In the genomic region with DNA sequence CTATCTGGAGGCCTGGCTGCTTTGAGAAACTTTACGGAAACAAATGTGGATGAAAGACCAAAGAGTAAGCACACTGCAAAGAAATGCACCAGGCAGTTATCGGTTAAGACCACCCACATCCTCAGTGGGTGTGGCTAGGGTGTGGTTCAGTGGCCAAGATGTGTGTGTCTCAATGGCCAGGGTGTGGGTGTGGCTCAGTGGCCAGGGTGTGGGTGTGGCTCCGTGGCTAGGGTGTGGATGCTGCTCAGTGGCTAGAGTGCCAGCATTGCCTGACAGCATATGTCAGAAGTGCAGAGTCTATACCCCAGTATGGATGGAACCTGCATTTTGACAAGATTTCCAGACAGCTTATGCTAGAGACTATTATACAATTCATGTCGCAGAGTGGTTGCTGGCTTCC, we compare ENCODE assay signal across 24 mouse cellular contexts. TPM values are rescaled to one million over a fixed set of nuclear protein-coding genes. Genes with fewer than 3 reads are reported as not detected.
DNase-seq lines count a peak whose midpoint lies in the region; ATAC-seq and TF ChIP-seq lines count a peak whose summit lies in the region.
"Had no signal": no experiment of that assay in that cellular context is flagged by ENCODE, and none has a peak within 500 bp of the region (broad histone marks: within the 10 kb centered on the region; RNA-seq: fewer than 3 reads in every experiment).

No protein-coding gene starts in this region.

- no peak overlapping the region for H3K9ac ChIP-seq in liver, embryonic 13.5 days
- H3K9ac ChIP-seq: forebrain, embryonic 12.5 days; heart, embryonic 15.5 days had no signal

- no peak for TF ChIP-seq CTCF in E14TG2a.4 (conservative IDR thresholded peaks at IDR 0.05; ENCODE audit: low read length)

- 55% methylated on average over 4 of the region's 4 CpGs for WGBS in liver, embryonic 13.5 days (ENCODE audit: insufficient replicate concordance)

- 0 out of 2 replicates have a peak overlapping the region, but pooled peaks have one; percentile 0 for H3K4me3 ChIP-seq in E14TG2a.4 (replicated peaks; ENCODE audit: low read length)
- no peak overlapping the region for H3K4me3 ChIP-seq in liver, embryonic 13.5 days (replicated peaks)
- H3K4me3 ChIP-seq: forebrain, embryonic 12.5 days; heart, embryonic 15.5 days; layer of hippocampus, adult 2 months had no signal

- no peak overlapping the region for H3K27ac ChIP-seq in liver, embryonic 13.5 days
- H3K27ac ChIP-seq: forebrain, embryonic 12.5 days; heart, embryonic 15.5 days; kidney, postnatal 0 days; layer of hippocampus, adult 2 months had no signal

- peaks cover 5% of the 10 kb centered on the region; the same call in 1 of the 2 replicates for H3K27me3 ChIP-seq in E14TG2a.4 (ENCODE audit: insufficient read depth, low read length)
- H3K27me3 ChIP-seq in liver, embryonic 13.5 days, result no peaks in the 10 kb centered on the region
- H3K27me3 ChIP-seq: heart, embryonic 15.5 days had no signal

- no peak overlapping the region for H3K4me2 ChIP-seq in liver, embryonic 13.5 days
- H3K4me2 ChIP-seq: forebrain, embryonic 12.5 days; heart, embryonic 15.5 days had no signal

- no peaks in the 10 kb centered on the region for H3K9me3 ChIP-seq in E14TG2a.4 (ENCODE audit: low read length)
- 0 out of 2 replicates have a peak, but pooled peaks cover 6% of the 10 kb centered on the region for H3K9me3 ChIP-seq in liver, embryonic 13.5 days (replicated peaks)
- H3K9me3 ChIP-seq: forebrain, embryonic 12.5 days; heart, embryonic 15.5 days had no signal

- intact Hi-C loops in left cerebral cortex, postnatal 36 days (cut with DNase I), result no loop called here

- H3K36me3 ChIP-seq in E14TG2a.4 (ENCODE audit: insufficient read depth, low read length), result no peaks in the 10 kb centered on the region
- H3K36me3 ChIP-seq in liver, embryonic 13.5 days, result no peaks in the 10 kb centered on the region
- H3K36me3 ChIP-seq: forebrain, embryonic 12.5 days; heart, embryonic 15.5 days had no signal

- 0 out of 2 replicates have a peak, but pooled peaks have one; percentile 29 for ATAC-seq in liver, embryonic 13.5 days (ENCODE audit: low read depth)
- ATAC-seq: hindbrain, embryonic 16.5 days; intestine, postnatal 0 days had no signal

- H3K4me1 ChIP-seq in E14TG2a.4 (replicated peaks; ENCODE audit: low read depth, low read length), result peaks cover 36% of the 10 kb centered on the region
- peaks cover 13% of the 10 kb centered on the region for H3K4me1 ChIP-seq in liver, embryonic 13.5 days (replicated peaks)
- H3K4me1 ChIP-seq: heart, embryonic 15.5 days had no signal

- peak; percentile 80 for DNase-seq in ES-CJ7 (ENCODE audit: low read depth, low spot score)
- DNase-seq in c-Kit-positive CD71-positive TER-119-positive erythroid progenitor cells, embryonic 14.5 days (ENCODE audit: low spot score), result peak; percentile 22
- peak; percentile 13 for DNase-seq in liver, embryonic 13.5 days
- DNase-seq in left cerebral cortex, postnatal 36 days (ENCODE audit: low spot score in 2 of 2), result no peak
- DNase-seq in right cerebral cortex, adult 2 months (ENCODE audit: low spot score in 2 of 2), result no peak
- no peak for DNase-seq in lung, postnatal 25 days (ENCODE audit: low spot score)
- DNase-seq: cerebellum, postnatal 14 days; embryo, embryonic 11 days; gastrocnemius, postnatal 10 days; heart, adult 18-20 months; layer of hippocampus, postnatal 36 days; right cerebral cortex, postnatal 4 days; thymus, adult 2 months had no signal

RNA-seq across cellular contexts. Expression of a gene that starts 34.9 kb away (rescaled TPM):
- polyA plus RNA-seq in liver, embryonic 13.5 days (2015; fragmentation: Nextera tagmentation; extraction: Ambion mirVana), result 0.05 TPM in 1 of 2 replicates, not detected in the other
- under 1 TPM; 0.11 to 0.17 TPM for total RNA-seq in left cerebral cortex, postnatal 36 days (2021)
- total RNA-seq: gastrocnemius, postnatal 10 days; liver, adult 2 months; megakaryocyte-erythroid progenitor cell, adult 5-6 weeks; MEL; neutrophil, adult 5-6 weeks had no signal
- polyA plus RNA-seq: liver, adult 2 months had no signal

Comparison
In these comparisons a context has a peak if more than half of its experiments do, and no peak if none do; other contexts are left out.
1. DNase-seq: peak in ES-CJ7 (single experiment), c-Kit-positive CD71-positive TER-119-positive erythroid progenitor cells, embryonic 14.5 days (single experiment) and liver, embryonic 13.5 days (single experiment); none in left cerebral cortex, postnatal 36 days (0 of 2), right cerebral cortex, adult 2 months (0 of 2) and lung, postnatal 25 days (single experiment).